Mouse (Mus musculus): ENCODE data around the gene Dusp13. TPM values are rescaled to one million over a fixed set of nuclear protein-coding genes. Genes with fewer than 3 reads are reported as not detected.

The Dusp13 gene
- polyA plus RNA-seq, 2 experiments: 0.04 TPM; not detected in 1

DNA sequence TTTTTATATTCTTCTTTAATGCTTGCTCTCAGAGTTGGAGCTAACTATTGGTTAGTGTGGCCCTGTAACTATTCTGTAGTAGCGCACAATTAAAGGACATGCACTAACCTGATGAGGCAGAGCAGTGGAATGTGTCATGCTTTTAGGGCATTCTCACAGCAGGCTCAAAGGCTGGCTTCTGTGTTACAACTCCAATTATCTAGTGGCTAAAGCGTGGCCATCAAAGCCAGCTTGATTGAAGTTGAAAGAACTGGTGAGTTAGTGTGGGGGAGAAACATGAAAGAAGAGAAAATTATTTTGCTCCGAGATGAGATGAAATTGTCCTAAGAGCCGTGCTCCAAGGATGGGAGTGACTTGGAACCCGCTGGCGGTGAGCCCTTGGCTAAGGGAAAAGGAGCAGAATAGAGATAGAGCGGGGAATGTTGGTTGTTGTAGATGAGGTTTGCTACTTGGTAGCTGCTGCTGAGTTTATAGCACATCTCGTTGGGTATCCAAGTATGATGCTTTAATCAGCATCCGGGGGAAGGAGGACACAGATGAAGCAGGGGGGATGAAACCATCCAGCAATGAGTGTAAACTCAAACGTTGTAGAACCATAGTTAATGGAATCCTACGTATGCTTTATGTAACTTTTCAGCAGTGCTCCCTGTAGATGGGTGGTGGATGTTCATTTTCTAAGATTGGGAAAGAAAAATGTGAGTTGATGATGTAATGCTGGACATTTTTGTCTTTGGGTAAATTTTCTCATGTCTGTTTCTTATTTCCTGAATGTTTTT lies 21.7 kb upstream of the Dusp13 start:
- no peak overlapping the region for H3K4me3 ChIP-seq (ENCODE audit: insufficient read depth in 1 of 2, low read depth in 2 of 2, low read length in 2 of 2)
- no peak overlapping the region for H3K4me2 ChIP-seq (ENCODE audit: low read depth)
- H3K36me3 ChIP-seq (replicated peaks; ENCODE audit: control insufficient read depth, insufficient read depth, low read depth): no peaks in the 10 kb centered on the region
- H3K4me1 ChIP-seq (replicated peaks; ENCODE audit: control insufficient read depth in 2 of 2, insufficient read depth in 2 of 2, low read length in 1 of 2): no peaks in the 10 kb centered on the region
- H3K27ac ChIP-seq: no peak overlapping the region
- WGBS (ENCODE audit: insufficient replicate concordance): 80% methylated on average over 11 of the region's 11 CpGs
- H3K9me3 ChIP-seq (ENCODE audit: control insufficient read depth, low read length): no peaks in the 10 kb centered on the region
- TF ChIP-seq CTCF (IDR thresholded peaks at IDR 0.05; ENCODE audit: low read depth): no peak
- TF ChIP-seq EP300 (IDR thresholded peaks at IDR 0.05; ENCODE audit: low read depth): no peak
- DNase-seq (ENCODE audit: low read depth in 3 of 3, low spot score in 3 of 3): no peak
- no peak overlapping the region for H3K9ac ChIP-seq (replicated peaks)
- no peaks in the 10 kb centered on the region for H3K27me3 ChIP-seq (ENCODE audit: control insufficient read depth, insufficient read depth, low read length)
- no peak for ATAC-seq (ENCODE audit: insufficient read depth)

- peaks cover 5 to 16% of the 10 kb centered on the region in 2 experiments for H3K4me1 ChIP-seq (replicated peaks; ENCODE audit: control insufficient read depth in 2 of 2, insufficient read depth in 2 of 2, low read length in 1 of 2)
- no peaks in the 10 kb centered on the region for H3K36me3 ChIP-seq (replicated peaks; ENCODE audit: control insufficient read depth, insufficient read depth, low read depth)
- no peak overlapping the region for H3K9ac ChIP-seq (replicated peaks)
- TF ChIP-seq CTCF (IDR thresholded peaks at IDR 0.05; ENCODE audit: low read depth): no peak
- TF ChIP-seq EP300 (IDR thresholded peaks at IDR 0.05; ENCODE audit: low read depth): 0 out of 2 replicates have a peak, but pooled peaks have one; percentile 12
- DNase-seq (ENCODE audit: low read depth in 3 of 3, low spot score in 3 of 3): no peak
- H3K9me3 ChIP-seq (ENCODE audit: control insufficient read depth, low read length): no peaks in the 10 kb centered on the region
- H3K4me3 ChIP-seq (ENCODE audit: insufficient read depth in 1 of 2, low read depth in 2 of 2, low read length in 2 of 2): no peak overlapping the region
- ATAC-seq (ENCODE audit: insufficient read depth): peak; percentile 68; the same call in 1 of the 2 replicates
- H3K4me2 ChIP-seq (ENCODE audit: low read depth): peak overlapping the region; percentile 47
- H3K27ac ChIP-seq: no peak overlapping the region
- 54% methylated on average over 6 of the region's 6 CpGs for WGBS (ENCODE audit: insufficient replicate concordance)
- no peaks in the 10 kb centered on the region for H3K27me3 ChIP-seq (ENCODE audit: control insufficient read depth, insufficient read depth, low read length)
These were observed 15.5 kb upstream of the Dusp13 start for GRCm38 (mm10) chr14:21766398-21766958.

GRCm38 (mm10) chr14:21765754-21766397 lies 14.9 kb upstream of the Dusp13 start:
- no peak for DNase-seq (ENCODE audit: low read depth in 3 of 3, low spot score in 3 of 3)
- TF ChIP-seq EP300 (IDR thresholded peaks at IDR 0.05; ENCODE audit: low read depth) (0 out of 2 replicates have a peak, but pooled peaks have one; percentile 31), CTCF (IDR thresholded peaks at IDR 0.05; ENCODE audit: low read depth) (no peak)
- H3K9ac ChIP-seq (replicated peaks): no peak overlapping the region
- H3K4me1 ChIP-seq (replicated peaks; ENCODE audit: control insufficient read depth in 2 of 2, insufficient read depth in 2 of 2, low read length in 1 of 2): peaks cover 5 to 16% of the 10 kb centered on the region in 2 experiments
- no peak overlapping the region for H3K4me3 ChIP-seq (ENCODE audit: insufficient read depth in 1 of 2, low read depth in 2 of 2, low read length in 2 of 2)
- 20% methylated on average over 7 of the region's 7 CpGs for WGBS (ENCODE audit: insufficient replicate concordance)
- ATAC-seq (ENCODE audit: insufficient read depth): peak; percentile 82
- no peaks in the 10 kb centered on the region for H3K36me3 ChIP-seq (replicated peaks; ENCODE audit: control insufficient read depth, insufficient read depth, low read depth)
- H3K27me3 ChIP-seq (ENCODE audit: control insufficient read depth, insufficient read depth, low read length): no peaks in the 10 kb centered on the region
- no peak overlapping the region for H3K27ac ChIP-seq
- no peaks in the 10 kb centered on the region for H3K9me3 ChIP-seq (ENCODE audit: control insufficient read depth, low read length)
- H3K4me2 ChIP-seq (ENCODE audit: low read depth): peak overlapping the region; percentile 47

DNA sequence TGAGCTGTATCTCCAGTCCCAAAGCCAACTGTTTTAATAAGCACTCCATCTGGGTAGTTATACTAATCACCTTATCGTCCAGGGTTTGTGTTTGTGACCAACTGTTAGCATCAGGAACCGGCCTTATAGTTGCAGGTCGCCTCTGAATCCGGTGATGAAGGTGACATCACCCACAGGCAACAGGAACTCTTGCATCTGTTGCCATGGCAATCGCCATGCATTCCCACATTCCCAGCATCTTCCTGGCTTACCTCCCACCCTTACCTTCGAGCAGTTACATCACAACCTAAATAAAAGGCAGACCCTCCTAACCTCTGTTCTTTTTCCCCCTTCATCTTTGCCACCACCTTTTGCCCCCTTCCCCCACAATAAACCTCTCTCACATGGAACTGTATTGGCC lies 13.7 kb upstream of the Dusp13 start:
- ATAC-seq (ENCODE audit: insufficient read depth): no peak
- DNase-seq (ENCODE audit: low read depth in 3 of 3, low spot score in 3 of 3): no peak

GRCm38 (mm10) chr14:21763736-21764135 lies 12.8 kb upstream of the Dusp13 start:
- DNase-seq (ENCODE audit: low read depth in 3 of 3, low spot score in 3 of 3) (no peak), ATAC-seq (ENCODE audit: insufficient read depth) (no peak)
- Histone ChIP-seq H3K4me1 (replicated peaks; ENCODE audit: control insufficient read depth in 2 of 2, insufficient read depth in 2 of 2, low read length in 1 of 2) (peaks cover 9 to 22% of the 10 kb centered on the region in 2 experiments), H3K27me3 (ENCODE audit: control insufficient read depth, insufficient read depth, low read length) (no peaks in the 10 kb centered on the region), H3K27ac (no peak overlapping the region), H3K36me3 (replicated peaks; ENCODE audit: control insufficient read depth, insufficient read depth, low read depth) (no peaks in the 10 kb centered on the region), H3K9me3 (ENCODE audit: control insufficient read depth, low read length) (no peaks in the 10 kb centered on the region), H3K9ac (replicated peaks) (no peak overlapping the region), H3K4me3 (ENCODE audit: insufficient read depth in 1 of 2, low read depth in 2 of 2, low read length in 2 of 2) (no peak overlapping the region), H3K4me2 (ENCODE audit: low read depth) (no peak overlapping the region)
- WGBS (ENCODE audit: insufficient replicate concordance): 75% methylated on average over 3 of the region's 3 CpGs
- TF ChIP-seq EP300 (IDR thresholded peaks at IDR 0.05; ENCODE audit: low read depth) (no peak), CTCF (IDR thresholded peaks at IDR 0.05; ENCODE audit: low read depth) (no peak)

More for the DNA sequence above, 13.7 kb upstream of the Dusp13 start:
- peaks cover 5 to 16% of the 10 kb centered on the region in 2 experiments for H3K4me1 ChIP-seq (replicated peaks; ENCODE audit: control insufficient read depth in 2 of 2, insufficient read depth in 2 of 2, low read length in 1 of 2)
- H3K27me3 ChIP-seq (ENCODE audit: control insufficient read depth, insufficient read depth, low read length): no peaks in the 10 kb centered on the region
- TF ChIP-seq EP300 (IDR thresholded peaks at IDR 0.05; ENCODE audit: low read depth): no peak
- no peak for TF ChIP-seq CTCF (IDR thresholded peaks at IDR 0.05; ENCODE audit: low read depth)
- H3K4me2 ChIP-seq (ENCODE audit: low read depth): no peak overlapping the region
- no peak overlapping the region for H3K27ac ChIP-seq
- H3K9me3 ChIP-seq (ENCODE audit: control insufficient read depth, low read length): no peaks in the 10 kb centered on the region
- H3K9ac ChIP-seq (replicated peaks): no peak overlapping the region
- H3K4me3 ChIP-seq (ENCODE audit: insufficient read depth in 1 of 2, low read depth in 2 of 2, low read length in 2 of 2): no peak overlapping the region
- WGBS (ENCODE audit: insufficient replicate concordance): 77% methylated on average over 6 of the region's 6 CpGs
- H3K36me3 ChIP-seq (replicated peaks; ENCODE audit: control insufficient read depth, insufficient read depth, low read depth): no peaks in the 10 kb centered on the region

Data from liver, embryonic 14.5 days (tissue).